Mouse (Mus musculus) c-Kit-positive CD71-positive TER-119-positive erythroid progenitor cells, embryonic 14.5 days (primary cell): ENCODE measurements at regions not wholly inside any gene's neighbourhood (a gene's known extent, or its start where the extent isn't known, plus 50 kb on each side); places are given as distances from the start of the nearest gene placed in this dataset.

ENCODE experiments used
- DNase-seq: peaks from one replicate; pipeline ENCODE4 v3.0.0-alpha.2; 2013; ENCODE audit warnings: low spot score

DNA sequence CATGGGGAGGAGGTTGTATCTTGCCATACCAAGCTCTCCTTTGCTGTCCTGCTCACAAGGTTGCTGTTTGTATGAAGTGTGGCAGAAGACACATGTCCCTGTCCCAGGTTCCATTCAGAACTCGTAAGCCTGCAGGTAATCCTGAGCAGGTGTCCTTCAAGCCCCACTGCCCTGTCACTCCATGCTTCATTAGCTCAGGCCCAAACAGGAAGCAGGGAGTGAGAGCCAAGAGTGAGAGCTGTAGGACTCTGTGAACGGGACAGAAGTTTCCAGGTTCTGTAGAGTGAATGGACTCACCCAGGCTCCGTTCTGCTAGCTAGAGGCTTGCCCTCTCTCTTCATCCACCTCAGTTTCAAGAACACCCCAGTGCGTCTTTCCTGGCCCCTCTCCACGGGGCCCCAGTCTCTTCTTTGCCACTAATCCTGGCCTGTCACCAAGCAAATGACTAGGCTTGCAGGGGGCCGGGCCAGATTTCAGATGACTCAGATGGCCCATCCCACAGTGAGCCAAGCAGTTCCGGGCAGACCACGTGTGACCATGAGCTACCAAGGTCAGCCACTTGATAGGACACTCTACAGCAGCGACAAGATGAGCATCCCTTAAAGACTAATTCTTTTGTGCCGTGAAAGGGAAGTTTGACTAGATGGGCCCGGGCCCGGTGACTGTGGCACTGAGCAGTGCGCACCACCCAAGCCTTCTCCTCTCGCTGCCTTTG, 54.4 kb upstream of the Ubr2 start:
- no peak for DNase-seq

- DNase-seq, result no peak
Measured at GRCm38 (mm10) chr17:47064006-47064405, 53.6 kb upstream of the Ubr2 start.

DNA sequence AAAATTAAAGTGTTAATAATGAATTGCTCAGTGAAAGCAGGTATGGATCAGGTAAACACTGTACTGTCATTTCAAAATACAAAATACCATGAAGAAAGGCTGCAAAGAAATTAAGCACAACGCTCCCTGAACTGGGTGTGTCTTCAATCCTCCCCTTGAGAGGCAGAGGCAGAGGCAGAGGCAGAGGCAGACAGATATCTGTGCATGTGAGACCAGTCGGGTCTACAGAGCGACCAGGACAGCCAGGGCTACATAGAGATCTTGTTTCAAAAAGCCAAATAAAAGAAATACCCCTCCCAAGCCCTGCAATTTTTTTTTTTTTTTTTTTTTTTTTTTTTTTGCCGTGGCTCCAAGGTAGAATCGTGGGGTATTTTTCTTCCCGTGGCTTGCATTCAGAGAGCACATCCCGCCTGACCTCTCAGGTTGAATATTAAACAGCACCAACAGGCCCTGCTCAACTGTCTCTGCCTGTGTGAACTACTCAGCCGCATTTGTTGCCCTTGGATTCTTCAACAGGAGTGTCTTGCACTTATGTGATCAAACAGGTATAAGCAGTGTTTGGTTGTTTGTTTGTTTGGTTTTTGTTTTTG, 50.8 kb upstream of the Ubr2 start:
- no peak for DNase-seq
